ENCODE assay signal across 16 mouse cellular contexts in genomic region chr1:57351941-57352340, GRCm38 (mm10).
"Had no signal": no experiment of that assay in that cellular context is flagged by ENCODE, and none has a peak within 500 bp of the region (broad histone marks: within the 10 kb centered on the region; RNA-seq: fewer than 3 reads in every experiment).

No protein-coding gene starts in this region.

- H3K9ac ChIP-seq: lung, embryonic 14.5 days; midbrain, embryonic 13.5 days; midbrain, embryonic 15.5 days; neural tube, embryonic 12.5 days; stomach, embryonic 15.5 days had no signal

- H3K27ac ChIP-seq: macrophage; midbrain, embryonic 13.5 days; midbrain, embryonic 15.5 days; neural tube, embryonic 12.5 days; stomach, embryonic 15.5 days; stomach, postnatal 0 days had no signal

- H3K9me3 ChIP-seq: megakaryocyte, embryonic 14.5 days; midbrain, embryonic 13.5 days; midbrain, embryonic 15.5 days; neural tube, embryonic 12.5 days; stomach, embryonic 15.5 days had no signal

- ATAC-seq: midbrain, embryonic 13.5 days; midbrain, embryonic 15.5 days had no signal

- H3K4me2 ChIP-seq: lung, embryonic 14.5 days; midbrain, embryonic 11.5 days; midbrain, embryonic 13.5 days; midbrain, embryonic 15.5 days; neural tube, embryonic 12.5 days; stomach, embryonic 15.5 days had no signal

- H3K4me1 ChIP-seq: megakaryocyte, embryonic 14.5 days; midbrain, embryonic 13.5 days; midbrain, embryonic 15.5 days; neural tube, embryonic 12.5 days; stomach, embryonic 15.5 days had no signal

- H3K36me3 ChIP-seq: midbrain, embryonic 13.5 days; midbrain, embryonic 15.5 days; neural tube, embryonic 12.5 days; stomach, embryonic 15.5 days had no signal

- H3K4me3 ChIP-seq: megakaryocyte, embryonic 14.5 days; midbrain, embryonic 13.5 days; midbrain, embryonic 15.5 days; neural tube, embryonic 12.5 days; stomach, embryonic 15.5 days had no signal

- DNase-seq: lung, adult 18-20 months; lung, embryonic 14.5 days; lung, postnatal 14 days; lung, postnatal 36 days; right cerebral cortex, postnatal 14 days; thymus, adult 2 months; thymus, postnatal 25 days; thymus, postnatal 4 days had no signal

- H3K27me3 ChIP-seq: megakaryocyte, embryonic 14.5 days; midbrain, embryonic 13.5 days; midbrain, embryonic 15.5 days; neural tube, embryonic 12.5 days; stomach, embryonic 15.5 days had no signal
